Mouse (Mus musculus) urinary bladder, postnatal 4 days (tissue): ENCODE results near the gene Slamf8.
A peak's percentile ranks its signal among the peaks of the same experiment; 100 is the strongest.

Experiments used
- DNase-seq, 2 experiments: peaks; one replicate each; pipeline ENCODE4 v3.0.0; 2021 to 2022; ENCODE audit warnings: low spot score in 2 of 2

Slamf8 gene

DNA sequence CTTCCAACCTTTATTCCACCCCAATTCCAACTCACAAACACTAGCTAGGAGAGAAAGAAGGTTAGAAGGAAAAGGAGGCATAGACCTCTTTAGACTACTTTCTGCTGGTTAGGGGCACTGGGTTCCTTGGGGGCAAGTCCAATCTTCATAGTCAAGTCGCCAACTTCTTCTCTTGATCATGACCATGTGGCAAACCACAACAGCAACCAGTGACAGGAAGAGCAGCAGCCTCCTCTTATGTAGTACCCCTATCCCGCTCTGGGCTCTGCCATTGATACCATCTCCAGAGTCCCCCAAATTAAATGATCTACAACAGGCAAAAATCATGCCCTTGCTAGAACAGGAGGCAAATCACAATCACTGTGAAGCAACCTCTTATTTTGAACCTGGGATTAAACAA lies 3.6 kb upstream of the Slamf8 start:
- DNase-seq, result no peak

DNA sequence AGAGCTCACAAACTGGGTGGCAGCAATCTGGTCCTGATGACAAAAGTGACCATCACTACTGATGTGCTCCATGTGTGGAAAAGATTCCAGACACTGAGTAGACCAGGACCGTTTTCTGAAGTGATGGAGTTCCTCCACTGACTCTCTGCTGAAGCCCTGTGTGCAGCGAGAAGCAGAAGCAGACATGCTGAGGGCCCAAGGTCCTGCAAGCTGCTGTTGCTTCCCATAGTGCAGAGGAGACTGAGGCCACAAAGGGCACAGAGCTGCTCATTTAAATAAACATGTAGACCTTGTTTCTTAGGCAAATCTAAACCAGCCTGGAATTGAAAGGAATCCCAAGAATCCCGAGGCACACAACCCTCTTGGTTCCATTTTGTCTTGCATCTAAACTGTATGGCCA lies 3.0 kb upstream of the Slamf8 start:
- peak in 1 of 2 experiments; percentile 34 for DNase-seq

DNA sequence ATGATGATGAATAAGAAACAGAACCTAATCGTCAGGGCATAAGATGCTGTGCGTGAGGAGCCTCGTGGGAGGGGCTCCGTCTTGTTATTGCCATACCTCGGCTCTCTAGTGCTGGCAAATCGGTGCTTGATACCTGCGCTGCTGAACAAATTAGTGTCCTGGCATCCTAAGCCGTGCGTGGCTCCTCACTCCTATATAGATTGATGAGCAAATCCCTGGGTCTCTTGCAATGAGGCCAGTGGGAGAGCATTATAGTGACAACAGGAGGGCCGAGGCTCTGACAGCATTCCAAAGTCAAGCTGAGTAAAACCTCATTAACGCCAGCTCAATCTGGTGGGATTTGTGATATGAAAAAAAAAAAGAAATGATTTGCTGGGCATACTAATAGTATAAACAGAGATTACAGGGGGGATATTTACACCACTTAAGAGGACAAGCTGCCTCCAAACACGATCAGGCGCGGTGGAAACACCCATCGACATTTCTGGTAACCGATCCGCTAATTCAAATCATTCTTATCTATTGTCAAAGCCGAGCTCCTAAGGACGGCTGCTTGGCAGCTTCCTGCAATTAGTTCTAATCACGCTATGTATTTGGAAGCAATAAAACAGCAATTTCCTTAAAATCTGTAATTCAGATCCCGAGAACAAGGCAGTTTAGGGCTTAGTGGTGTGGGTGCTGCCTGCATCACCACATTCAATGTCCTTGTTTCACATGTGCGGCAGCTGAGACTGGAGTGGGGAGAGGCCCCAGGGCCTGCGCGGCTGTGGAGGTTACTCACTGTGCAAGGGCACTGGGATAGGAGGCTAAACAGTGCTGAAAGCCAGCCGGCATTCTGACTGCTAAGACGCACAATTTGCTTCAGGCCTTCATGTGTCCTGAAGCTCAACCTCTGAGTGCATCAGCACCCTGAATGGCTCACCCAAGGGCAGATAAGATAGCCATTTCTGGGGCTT lies 4.5 kb downstream of the Slamf8 start:
- no peak for DNase-seq

DNA sequence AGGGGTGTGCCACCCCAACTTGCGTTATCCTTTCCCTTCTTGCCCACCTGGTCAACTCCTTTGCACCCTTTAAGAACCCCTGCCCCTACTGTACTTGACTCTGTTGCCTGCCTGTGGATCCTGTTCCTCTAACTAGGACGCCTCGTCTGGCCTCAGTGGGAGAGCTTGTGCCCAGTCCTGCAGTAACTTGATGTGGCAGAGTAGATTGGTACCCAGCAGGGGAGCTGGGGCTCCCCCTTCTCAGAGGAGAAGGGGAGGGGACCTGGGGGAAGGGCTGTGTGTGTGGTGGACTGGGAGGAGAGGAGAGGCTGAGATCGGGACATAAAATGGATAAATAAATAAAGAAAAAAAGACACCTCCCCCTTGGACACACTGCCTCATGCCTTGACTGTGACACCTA lies 5.3 kb downstream of the Slamf8 start:
- DNase-seq, result peak in 1 of 2 experiments; percentile 54

DNA sequence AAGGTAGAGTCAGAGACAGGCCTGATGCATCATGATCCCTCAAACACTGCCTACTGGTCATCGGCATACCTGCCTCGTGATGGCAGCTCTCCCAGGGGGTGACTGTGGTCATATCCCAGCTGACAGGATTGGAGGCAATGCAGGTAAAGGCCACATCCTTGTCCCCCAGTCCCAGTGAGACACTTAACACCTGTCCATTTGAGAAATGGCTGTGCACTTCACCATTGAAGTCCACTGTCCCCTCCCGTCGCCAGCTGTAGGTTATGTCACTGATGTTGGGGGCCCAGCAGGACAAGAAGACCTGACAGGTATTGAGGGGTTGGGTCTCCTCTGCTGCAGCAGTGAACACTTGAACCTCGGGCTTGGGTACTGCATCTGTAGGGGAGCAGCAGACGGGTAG lies 6.1 kb downstream of the Slamf8 start:
- DNase-seq, result peak in 1 of 2 experiments; percentile 51

DNA sequence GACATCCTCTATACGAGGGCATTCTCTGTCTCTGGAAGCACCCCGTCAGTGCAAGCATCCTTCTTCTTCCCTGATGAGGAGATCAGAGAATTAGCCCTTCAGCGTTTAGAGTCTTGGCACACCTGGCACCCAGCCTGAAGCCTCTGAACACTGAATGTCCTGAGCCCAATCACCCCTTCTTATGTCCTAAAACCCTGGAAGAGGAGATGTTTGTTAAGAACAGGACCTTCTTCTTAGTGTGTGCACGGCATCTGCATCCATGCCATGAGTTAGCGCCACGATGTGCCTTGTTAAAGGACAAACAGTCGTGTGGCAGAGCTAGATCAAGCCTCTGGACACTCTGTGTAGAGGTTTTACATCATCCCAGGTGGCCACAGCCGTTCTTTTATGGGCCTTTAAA lies 7.9 kb downstream of the Slamf8 start:
- no peak for DNase-seq

DNA sequence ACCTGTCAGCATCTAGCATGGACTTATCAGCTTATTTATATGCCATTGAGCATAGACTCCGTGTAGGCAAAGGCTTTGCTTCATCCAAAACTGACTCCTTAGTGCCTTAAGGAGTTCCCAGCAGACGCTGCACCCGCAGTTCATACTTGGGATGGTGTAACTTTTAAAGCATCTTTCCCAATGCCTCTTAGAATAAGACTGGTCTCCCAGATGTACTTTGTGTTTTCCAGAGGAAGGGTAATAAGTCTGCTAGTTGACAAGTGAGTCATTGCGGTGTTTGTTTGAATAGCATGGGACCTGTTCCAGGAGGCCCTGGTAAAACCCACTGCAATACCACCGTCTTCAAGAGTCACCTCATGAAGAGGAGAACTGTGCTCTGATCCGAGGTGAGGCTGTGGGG lies 10.3 kb downstream of the Slamf8 start:
- no peak for DNase-seq

DNA sequence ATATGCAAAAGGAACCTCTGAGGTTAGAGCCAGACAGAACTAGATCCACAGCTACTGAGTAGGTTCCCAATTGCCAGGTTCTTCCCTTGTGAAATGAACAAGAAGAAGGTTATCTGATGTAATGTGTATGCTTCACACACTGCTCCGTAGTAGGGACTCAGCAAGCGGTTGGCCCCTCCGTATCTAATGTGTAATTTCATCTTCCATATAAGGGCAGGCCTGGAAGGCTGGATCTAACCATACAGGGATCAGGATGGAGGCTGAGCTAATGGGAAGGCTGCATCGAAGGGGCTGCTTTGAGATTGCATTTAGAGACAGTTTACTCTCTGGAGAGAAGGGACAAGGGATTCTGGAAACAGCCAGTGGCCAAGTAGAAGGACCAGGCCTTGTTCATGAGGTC lies 22.6 kb downstream of the Slamf8 start:
- no peak for DNase-seq

DNA sequence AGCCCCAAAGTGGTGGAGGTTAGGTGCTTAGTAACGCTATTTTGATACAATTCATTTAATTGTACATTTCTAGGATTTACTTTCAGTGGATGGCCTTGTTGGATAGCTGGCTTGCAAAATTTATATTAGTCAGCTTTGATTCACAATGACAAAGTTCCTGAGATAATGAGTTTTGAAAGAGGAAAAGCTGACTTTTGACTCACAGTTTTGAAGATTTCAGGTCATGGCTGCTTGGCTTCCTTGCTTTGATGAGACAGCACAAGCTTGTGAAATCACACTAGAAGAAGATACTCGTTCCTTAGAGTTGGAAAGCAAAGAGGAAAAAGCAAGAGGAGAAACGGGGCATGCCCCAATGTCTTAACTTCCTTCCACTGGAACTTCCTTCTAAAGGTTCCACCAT lies 24.2 kb downstream of the Slamf8 start:
- DNase-seq, result no peak

DNA sequence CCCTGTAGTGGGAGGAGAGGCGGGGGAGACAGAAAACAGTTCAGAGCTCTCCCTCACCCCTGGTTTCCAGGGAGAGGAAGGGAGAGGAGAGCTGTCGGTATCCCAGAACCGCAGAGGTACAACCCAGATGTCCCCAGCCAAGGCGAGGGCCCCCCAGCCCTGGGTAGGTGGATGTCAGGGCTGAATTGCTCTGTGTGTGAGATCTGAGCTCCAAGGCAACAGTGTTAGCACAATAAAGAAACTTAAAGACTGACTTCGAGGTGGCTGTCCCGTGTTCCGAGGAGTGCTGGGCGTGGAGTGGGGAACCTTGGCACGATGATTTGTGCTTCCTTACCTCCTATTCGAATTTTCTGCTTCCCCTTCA lies 26.9 kb downstream of the Slamf8 start:
- no peak for DNase-seq

DNA sequence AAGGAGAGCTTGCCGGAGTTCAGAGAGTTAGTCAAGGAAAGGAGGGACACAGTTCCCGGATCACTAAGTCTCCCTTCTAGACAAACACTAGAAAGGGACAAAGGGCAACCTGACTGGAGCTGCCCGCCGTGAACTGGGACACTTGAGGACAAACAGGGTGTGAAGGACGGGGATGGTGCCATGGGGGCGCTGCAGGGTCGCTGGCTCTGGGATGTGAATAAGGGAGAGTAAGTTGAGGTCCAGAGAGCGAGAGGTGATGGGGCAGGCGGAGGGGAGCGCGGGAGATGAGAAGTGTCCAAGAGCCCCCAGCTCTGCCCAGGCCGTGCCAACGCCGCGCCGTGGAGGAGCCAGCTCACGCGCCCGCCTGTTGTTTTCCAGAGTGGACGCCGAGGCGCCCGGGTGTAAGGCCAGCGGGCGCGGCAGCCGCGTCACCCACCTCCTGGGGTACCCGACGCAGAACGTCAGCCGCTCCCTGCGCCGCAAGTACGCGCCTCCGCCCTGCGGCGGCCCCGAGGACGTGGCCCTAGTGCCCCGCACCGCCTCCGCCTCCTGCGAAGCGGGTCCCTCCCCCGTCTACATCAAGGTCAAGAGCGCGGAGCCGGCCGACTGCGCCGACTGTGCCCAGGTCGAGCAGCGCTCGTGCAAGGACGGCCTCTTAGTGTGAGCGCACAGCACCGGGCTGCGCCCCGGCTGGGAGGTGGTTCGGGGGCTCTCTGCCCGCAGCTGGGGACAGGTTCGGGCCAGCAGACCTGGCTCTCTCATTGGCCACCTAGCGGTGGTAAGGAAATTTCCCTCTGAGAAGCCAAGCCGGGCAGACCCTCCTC lies 27.5 kb downstream of the Slamf8 start:
- DNase-seq, result peak; percentile 68 to 71

GRCm38 (mm10) chr1:172555638-172556037 lies 34.7 kb downstream of the Slamf8 start, which contains the start of gene Vsig8:
Gene Vsig8, plus strand, starts transcription at chr1:172555938.
- DNase-seq, result no peak

- no peak for DNase-seq
These were observed 37.7 kb downstream of the Slamf8 start for GRCm38 (mm10) chr1:172552623-172553022.

DNA sequence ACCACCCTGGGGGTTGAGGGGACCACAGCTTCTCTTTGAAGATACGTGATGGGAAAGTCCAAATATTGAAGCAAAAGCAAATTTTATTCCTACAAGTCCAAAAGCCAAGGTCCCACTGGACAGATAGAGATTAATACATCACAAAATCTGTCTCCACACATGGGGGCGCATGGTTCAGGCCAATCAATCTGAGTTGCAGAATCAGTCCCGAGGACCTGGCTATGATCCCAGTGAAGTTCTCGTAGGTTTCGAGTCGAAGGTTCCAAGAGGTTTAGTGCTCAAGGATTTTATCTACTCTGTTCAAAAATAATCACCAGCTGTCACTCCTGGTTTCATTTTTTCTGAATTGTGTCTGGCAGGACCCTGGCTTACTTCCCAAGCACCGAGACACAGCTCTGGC lies 39.4 kb downstream of the Slamf8 start:
- no peak for DNase-seq

GRCm38 (mm10) chr1:172550551-172550951 lies 39.8 kb downstream of the Slamf8 start:
- DNase-seq, result no peak

DNA sequence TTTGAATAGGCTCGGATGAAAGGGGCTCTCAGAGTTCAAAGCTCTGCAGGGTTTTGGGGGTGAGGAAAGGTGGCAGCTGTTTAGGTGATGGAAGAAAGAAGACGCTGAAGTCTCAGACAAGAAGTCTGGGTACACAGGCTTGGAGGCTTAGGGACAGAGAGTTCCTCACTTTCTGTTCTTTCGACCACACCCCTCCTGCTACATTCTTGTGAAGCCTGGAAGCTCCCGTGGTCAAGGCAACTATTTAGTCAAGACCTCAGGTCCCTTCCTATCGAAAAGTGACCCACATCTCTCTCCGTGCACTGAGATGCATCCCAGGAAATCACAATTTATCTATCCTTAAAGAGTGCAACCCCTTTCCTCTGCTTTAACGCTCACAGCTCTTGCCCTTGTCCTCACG lies 40.7 kb downstream of the Slamf8 start:
- DNase-seq, result no peak

GRCm38 (mm10) chr1:172549314-172549713 lies 41.1 kb downstream of the Slamf8 start:
- no peak for DNase-seq

DNA sequence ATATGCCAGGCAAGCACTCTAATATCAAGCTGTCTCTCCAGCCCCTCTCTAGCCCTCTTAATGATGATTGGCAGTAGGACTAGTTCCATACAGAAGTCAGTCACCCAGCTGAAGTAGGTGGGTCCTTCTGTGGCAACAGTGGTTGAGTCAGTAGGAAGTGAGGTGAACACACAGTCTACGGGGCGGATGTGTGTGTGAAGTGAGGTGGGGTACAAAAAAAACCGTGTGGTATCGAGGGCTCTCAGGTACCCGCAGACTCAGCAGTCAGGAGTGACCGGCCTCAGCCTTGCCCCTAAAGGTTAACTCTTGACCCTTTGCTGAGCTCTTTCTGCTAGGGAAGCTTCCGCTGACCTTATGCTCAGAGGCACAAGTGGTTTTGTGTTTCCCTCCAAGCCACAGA lies 41.9 kb downstream of the Slamf8 start:
- DNase-seq, result no peak

DNA sequence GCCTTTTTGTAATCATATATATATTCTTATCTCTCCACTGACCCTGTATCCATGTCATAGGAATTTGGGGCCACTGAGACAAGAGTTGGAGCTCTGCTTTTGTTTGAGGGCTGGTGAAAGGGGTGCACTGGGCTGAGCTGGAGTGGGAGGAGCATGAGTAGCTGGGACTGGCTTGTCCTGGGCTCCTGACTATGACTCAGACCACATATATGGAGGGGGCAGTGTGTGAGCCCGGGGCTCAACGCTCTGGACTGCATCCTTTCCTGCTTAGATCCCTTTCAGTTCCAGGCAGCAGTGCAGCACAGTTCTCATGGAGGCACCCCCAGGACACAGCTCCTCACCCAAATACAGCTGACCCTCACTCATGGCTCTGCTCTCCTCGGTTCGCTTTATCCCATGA lies 44.3 kb downstream of the Slamf8 start:
- no peak for DNase-seq

DNA sequence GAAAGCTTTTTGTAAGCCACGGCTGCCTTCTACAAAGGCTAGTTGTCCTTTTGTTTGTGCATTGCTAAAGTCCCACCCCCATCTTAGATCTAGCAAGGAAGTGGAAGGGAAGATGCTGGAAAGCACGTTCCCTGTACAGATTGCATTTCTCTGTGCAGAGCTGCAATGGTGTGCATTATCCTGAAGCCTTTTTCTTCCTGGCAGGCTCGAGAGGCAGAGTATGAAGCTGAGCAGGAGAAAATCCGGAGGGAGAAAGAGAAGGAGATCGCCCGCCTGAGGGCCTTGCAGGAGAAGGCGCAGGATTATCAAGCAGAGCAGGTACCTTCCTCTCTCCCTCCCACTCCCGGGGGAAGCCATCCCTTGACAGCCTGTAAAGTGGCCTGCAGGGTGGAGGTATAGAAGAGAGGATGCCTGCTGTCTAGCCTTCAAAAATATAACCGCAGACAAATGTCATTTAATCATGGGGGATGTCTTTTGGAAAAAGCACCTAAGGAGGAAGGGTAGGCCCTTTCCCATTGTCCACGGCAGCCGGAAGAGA lies 50.0 kb downstream of the Slamf8 start:
- no peak for DNase-seq

- DNase-seq, result no peak
These were observed 50.5 kb downstream of the Slamf8 start for GRCm38 (mm10) chr1:172539827-172540226.

DNA sequence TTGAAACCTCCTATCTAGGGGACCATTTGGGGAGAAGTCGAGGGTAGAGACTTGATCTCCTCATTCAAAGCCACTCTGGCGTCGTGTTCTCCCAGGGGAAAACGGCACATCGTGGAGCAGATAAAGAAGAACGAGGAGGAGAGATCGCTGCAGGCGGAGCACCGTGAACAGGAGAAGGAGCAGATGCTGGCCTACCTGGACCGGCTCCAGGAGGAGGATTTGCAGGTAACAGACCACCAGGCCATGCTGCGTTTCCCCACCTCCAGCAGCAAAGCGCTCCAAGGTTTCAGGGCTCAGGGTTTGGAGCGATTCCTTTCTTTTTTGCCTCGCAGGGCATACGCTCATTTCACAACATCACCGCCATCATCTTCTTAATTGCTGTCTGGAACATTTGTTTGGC lies 55.3 kb downstream of the Slamf8 start:
- DNase-seq, result no peak

- no peak for DNase-seq
These were observed 57.8 kb downstream of the Slamf8 start for GRCm38 (mm10) chr1:172532551-172532950.
